Mouse (Mus musculus) gastrocnemius, postnatal 10 days (tissue): ENCODE data around the gene Tnnt1. TPM values are rescaled to one million over a fixed set of nuclear protein-coding genes. Genes with fewer than 3 reads are reported as not detected.

Experiments
- DNase-seq: peaks from one replicate; pipeline ENCODE4 v3.0.0; 2021; ENCODE audit warnings: mixed read lengths
- total RNA-seq, 2 experiments: library from RNA; stranded (reverse); gene quantifications; 2 replicates each; pipeline ENCODE4 v1.2.3; 2021

Gene Tnnt1
- total RNA-seq, 2 experiments from 2014 or later: 288 to 386 TPM

DNA sequence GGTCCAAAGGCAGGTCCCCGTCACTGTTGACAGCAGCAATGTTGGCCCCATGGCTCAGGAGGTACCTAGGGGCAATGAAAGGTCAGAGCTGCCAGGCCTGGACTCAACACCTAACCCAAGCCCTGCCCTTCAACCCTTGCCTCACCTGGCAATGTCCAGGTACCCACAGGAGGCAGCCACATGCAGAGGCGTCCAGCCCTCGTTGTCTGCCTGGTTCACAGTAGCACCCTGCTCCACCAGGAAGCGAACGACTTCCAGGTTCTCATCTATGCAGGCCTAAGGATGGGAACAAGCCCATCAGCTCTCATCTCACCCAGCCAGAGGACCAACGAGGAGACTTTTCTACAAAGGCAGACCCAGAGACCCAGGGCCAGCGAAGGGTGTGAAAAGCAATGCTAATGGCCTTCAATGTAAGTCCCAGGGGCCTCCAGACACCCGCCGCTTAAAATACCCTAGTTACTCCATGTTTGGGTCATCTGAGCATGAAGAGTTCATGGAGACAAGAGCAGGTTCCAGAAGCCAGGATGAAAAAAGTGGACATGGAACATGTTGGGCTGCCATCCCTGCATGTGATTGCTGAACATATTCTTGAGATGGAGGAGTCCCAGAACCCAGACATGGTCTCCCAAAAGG is 18.8 kb downstream of the Tnnt1 start:
- DNase-seq: no peak

DNA sequence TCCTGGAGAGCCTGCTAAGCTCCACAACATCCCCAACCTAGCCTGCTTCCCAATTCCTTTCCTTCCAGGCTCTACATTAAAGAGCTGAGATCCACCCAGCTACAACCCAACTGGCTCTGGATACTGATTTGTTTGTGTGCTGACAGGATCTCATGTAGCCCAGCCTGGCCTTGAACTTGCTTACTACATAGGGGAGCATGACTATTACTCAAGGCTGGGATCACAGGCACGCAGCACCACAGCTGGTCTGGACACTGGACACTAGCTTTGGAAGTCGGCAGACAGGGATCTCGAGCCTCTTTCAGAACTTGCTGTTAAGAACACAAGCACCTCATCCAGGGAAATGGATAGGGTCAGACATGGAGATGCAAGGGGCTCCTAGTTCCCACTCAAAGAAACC is 19.7 kb downstream of the Tnnt1 start:
- no peak for DNase-seq

DNA sequence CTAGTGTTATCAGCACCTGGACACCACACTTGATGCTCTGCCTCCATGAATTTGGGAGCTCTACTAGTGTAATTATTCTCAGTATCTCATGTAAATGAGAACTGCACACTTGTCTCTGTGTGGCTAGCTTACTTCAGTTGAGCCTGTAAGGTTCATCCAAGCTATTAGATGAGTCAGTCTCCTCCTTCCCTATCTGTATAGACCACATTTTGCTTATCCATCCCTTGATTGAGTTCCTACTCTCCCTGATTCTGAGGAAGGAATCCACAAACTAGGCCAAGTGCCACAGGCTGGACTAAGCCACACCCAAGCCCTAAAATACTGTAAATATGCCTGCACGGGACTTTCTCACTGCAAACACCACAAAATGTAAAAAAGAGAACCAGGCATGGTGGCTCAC is 22.2 kb downstream of the Tnnt1 start:
- no peak for DNase-seq

DNA sequence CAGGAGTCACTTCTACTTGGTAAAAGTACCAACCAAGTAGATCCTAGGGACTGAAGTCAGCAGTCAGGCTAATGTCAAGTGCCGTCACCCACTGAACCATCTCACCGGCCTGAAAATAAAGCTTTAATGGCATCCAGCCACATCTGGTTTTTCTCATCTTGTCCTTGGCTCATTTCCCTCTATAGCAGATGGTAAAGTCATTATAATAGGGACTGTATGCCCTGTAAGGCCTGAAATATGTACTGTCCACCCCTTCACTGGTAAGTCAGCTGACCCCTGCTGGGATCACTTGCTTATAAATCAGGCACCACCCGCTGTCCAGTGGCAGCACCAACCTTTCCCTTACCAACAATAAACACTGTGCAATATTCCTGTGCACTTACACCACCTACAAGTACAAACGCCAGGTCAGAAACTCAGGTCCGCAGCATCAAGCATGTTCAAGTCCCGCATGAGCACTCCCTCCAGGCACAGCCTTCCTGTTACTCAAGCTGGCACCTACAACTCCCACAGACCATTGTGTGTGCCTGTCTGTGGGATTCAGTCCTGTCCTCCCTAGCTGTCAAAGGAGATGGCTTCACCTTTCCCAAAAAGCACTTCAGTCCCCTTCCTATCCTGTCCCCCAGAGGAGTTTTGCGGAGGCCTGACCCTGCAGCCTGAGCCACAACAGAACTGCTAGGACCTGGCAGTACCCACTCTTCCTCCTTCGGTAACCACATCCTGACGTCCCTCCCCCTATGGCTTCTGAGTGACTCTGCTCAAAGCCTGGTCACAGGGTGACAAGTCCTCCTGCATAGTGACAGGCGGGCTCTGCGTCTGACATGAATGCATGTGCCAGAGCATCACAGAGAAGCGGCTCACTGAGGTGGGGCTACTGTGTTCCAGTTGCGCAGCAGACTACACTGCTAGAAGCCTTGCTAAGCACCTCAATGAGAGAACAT is 23.6 kb downstream of the Tnnt1 start:
- DNase-seq: no peak

DNA sequence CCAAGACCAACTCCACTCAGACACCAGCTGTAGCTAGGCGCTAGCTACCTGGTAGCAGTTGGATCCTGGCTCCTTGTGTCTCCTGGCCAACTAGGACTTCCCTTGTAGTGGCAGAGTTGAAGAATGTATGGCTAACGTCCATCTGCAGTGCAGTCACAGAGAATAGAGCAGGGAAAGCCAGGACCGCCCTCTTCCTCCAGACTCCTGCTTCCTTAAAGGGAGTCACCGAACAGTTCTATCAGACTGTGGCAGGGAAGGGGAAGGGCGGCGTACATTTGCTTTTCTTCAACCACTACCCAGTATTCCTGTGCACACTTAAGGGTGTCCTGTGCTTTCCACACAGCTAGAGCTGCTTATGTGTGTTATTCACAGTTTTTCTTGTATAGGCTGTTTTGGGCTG is 24.9 kb downstream of the Tnnt1 start:
- DNase-seq: no peak

DNA sequence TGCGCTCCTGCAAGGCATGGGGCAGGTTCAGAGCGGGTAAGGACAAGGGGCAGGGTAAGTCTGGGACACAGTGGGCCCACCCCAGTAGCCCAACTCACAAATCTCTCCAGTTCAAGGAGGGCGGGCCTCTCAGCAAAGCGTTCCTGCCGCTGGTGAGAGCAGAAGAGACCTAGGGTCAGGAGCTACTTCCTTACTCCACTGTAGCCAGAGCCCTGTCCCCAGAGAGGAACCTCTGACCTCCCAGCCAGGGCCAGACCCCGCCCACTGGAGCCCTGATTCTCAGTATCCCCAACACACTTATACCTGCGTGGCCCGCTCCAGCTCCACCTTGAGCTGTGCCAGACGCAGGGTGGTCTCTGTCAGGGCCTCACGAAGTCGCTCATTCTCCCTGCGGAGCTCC is 33.9 kb downstream of the Tnnt1 start:
- DNase-seq: no peak

DNA sequence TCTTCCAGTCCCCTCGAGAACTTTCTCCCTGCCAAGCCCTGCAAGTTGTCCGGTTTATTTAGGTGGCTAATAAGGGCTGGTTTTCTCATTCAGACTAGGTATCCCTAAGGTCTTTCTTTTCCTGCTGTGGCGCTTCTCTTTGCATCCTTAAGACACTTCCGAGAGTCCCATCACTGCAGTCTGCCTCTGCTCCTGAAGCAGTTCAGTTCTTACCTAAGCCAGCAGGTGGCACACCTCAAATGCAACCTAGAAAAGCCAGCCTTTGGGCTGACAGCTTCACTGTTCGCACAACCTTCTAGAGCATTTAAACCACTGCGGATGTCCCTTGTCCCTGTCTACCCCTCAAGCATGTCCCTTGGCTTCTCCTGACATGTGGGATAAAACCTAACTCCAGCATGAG is 36.5 kb downstream of the Tnnt1 start:
- DNase-seq: no peak

DNA sequence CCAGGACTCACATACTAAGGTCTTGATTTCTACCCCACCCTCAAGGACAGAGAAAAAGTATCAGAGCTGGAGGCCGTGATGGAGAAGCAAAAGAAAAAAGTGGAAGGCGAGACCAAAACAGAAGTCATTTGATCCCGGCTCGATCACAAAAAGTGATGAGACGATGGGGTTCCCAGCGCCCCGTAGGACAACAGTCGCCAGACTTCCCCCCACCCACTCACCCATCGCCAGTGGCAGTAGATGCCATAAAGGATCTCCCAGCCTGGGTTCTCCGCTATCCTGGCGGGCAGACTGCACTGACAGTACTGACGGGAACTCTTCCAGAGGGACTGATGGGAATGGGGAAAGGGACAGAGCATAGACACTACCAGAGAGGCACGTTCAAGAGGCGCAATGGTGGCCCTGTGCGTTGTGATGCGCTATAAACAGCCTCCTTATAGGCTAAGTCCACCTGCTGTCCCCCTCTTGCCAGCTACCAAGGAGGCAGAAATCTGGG is 37.3 kb downstream of the Tnnt1 start:
- DNase-seq: no peak

DNA sequence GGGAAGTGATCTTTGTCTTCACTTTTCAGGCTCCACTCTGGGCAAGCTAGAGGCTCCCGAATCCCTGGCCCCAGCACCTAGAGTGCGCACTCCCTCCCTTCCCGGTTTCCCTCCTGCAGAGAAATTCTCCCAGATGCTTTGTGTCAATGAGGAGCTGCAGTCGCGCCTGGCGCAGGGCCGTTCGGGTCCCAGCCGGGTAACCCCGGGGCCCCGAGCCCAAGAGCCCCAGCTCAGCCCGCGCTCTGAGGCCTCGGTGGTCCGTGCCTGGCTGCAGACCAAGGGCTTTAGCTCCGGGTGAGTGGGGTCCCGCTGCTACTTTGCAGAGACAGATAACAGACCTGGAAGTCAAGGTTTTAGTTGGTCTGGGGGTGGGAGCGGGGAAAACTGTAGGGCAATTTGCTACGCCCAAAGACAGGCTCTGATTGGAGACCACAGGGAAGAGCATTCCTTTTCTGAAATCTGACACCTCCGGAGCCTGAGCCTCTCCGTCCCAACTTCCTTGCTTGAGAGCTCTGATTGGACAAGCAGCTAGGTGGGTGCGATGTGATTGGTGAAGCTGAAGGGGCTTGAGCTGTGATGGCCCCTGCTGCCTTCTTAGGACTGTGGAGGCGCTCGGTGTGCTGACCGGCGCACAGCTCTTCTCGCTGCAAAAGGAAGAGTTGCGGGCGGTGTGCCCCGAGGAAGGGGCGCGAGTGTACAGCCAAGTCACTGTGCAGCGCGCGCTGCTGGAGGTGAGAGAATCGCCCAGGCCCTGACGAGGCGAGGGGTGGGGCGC is 38.0 kb downstream of the Tnnt1 start:
- peak; percentile 60 for DNase-seq

DNA sequence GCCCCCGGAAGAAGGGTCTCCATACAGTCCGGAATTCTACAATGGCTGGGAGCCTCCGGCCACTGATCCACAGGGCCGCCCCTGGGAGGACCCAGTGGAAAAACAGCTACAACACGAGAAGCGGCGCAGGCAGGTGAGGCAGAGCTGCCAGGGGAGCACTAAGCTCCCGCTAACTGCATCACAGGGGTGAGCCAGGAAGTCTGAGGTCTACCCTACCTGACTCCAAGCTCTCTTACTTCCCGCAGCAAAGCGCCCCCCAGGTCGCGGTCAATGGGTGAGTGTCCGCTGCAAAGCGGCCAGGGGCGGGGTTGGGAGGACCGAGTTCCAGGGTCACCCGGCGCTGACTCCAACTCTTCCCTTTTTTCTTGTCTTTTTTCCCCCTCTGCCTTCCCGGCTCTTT is 42.2 kb downstream of the Tnnt1 start:
- no peak for DNase-seq

DNA sequence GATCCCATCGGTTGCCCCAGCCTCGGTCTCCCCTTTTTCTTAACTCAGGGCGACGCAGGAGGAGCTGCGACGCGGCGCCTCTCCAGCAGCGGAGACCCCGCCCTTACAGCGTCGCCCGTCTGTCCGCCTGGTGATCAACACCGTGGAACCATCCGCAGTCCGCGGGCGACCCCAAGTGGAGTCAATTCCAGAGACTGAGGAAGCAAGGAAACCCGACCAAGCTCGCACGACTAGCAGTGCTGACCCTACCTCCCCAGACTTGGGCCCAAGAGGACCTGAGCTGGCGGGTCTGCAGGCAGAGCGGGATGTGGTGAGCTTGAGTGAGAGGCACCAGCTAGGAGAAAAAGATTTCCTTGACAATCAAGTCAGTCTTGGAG is 45.0 kb downstream of the Tnnt1 start:
- DNase-seq: peak; percentile 80

DNA sequence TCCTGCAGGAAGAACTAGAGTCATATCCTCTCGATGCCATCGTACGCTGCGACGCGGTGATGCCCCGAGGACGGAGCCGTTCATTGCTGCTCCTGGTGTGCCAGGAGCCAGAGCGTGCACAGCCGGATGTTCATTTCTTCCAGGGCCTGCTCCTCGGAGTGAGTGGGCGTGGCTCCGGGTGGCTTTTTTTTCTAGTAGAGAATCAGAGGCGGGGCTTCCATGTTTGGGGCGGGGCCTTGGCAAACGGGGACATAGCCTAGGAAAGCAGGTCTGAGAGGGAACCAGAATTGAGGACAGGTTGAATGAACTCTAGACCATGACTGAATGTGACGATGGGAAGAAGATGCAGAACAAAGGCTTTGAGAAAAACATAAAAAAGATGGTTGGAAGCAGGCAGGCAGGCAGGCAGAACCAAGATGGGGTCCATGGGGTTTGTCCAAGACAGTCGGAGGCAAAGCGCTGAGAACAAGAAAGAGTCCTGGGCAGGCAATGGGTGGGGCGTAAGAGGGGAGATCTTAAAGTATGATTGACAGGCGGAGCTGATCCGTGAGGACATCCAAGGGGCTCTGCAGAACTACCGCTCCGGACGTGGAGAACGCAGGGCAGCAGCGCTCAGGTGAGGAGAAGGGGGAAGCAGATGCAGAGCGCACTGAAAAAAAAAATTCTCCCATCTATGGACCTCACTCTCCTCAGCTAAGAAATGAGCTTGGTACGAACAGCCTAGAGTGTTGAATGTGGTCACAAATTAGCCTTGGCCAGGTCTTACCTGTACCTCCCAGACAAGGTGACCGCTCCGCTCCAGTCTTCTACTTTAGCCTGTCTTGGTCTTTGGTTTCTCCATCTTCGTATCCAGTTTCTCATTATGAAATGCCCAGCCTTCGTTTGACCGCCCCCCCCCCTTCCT is 45.7 kb downstream of the Tnnt1 start:
- DNase-seq: peak; percentile 54

DNA sequence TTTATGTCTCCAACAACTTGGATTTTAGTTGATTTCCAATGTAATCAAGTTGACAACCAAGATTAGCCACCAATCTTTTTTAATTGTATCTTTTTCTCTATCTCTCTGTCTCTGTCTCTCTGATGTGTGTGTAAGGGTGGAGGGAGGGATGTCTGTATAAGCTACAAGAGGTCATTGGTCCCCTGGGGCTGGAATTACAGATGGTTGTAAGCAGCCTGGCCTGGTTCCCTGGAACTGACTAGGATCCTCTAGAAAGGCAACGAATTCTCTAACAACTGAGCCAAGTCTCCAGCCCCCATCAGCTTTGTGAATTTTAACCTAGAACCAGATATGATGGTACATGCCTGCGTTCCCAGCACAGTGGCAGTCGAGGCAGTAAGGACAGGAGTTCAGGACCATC is 48.4 kb downstream of the Tnnt1 start:
- no peak for DNase-seq

DNA sequence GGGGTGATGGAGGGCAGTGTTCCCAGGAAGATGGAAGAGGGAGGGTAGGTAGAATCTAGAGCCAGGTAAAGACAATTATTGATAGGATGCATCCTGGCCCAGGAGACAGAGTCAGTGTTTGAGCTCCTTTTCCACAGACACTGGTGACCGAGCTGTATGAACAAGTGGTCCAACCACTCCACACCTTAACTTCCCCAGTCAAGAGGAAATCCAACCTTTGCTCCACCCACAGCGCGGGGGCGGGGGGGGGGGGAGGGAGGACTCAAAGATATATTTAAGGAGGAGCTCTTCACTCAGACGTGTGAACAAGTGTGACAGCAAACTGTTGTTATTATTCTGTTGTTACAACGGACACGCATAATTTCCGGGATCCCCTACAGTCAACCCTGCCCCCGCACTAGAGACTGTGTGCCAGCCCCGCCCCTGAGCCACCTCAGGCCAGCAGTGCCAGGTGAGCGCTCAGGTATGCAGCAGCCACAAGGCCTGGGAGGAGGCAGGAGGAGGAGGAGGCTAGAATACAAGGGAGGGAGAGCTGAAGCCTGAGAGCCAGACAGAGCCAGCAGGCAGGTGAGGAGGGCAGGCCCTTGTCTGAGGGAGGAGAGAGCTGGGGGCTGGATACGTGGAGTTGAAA is 51.9 kb downstream of the Tnnt1 start:
- DNase-seq: no peak

DNA sequence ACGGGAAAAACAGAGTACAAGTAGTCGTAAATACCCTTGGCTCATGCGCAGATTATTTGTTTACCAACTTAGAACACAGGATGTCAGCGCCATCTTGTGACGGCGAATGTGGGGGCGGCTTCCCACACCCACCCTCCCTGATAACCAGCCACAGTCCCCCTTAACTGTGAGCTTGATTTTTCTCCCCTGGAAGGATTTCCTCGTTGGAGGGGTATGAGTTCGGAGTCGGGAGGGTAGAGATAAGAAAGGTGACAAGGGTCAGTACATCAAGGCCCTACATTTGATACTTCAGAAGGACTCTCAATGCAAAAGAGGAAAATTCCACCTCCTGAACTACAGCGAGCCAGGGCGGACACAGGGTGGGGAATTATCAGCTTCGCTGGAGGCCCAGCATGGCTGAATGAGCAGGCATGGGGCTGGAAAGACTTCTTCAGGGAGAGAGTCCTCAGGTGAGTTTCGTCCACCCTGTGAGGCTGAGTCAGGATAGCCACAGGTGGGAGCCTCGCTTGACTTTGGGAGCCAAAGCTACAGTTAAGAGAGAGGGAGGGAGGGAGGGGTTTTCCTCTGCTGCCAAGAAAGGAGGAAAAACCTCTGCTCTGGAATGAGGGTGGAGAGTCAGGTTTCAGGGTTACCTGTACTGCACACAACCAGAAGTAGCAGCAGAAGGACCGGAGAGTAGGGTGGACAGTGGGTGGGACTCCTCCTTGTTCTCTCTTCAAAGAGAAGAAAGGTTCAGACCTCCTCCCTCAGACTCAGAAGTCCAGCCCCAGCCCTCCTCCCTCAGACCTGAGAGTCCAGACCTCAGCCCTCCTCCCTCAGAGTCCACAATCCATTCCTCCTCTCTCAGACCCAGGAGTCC is 55.4 kb downstream of the Tnnt1 start, which contains the start of gene Eps8l1:
Eps8l1 (plus strand) TSS at position 99 of the 859 bp plus-strand sequence.
- DNase-seq: no peak

Other genes starting within 250 kb of the Tnnt1 start
- not detected for gene Ncr1, start 178.7 kb downstream of the Tnnt1 start, total RNA-seq
- under 1 TPM in 1 of 2 experiments, not detected in 1; 0.20 TPM for gene Gp6, start 118.6 kb downstream of the Tnnt1 start, total RNA-seq
- gene Rdh13, start 70.7 kb downstream of the Tnnt1 start, total RNA-seq: 10 to 100 TPM; 14.3 to 18.9 TPM
- gene Eps8l1, start 55.7 kb downstream of the Tnnt1 start, total RNA-seq: 1 to 10 TPM; 2.2 to 3.5 TPM
- gene Ppp1r12c, start 14.7 kb downstream of the Tnnt1 start, total RNA-seq: 10 to 100 TPM; 37.9 to 52.6 TPM
- 1 to 10 TPM; 1.4 to 2.3 TPM for gene Tnni3, start 7.8 kb upstream of the Tnnt1 start, total RNA-seq
- gene Dnaaf3, start 16.1 kb upstream of the Tnnt1 start, total RNA-seq: under 1 TPM; 0.14 to 0.23 TPM
- under 1 TPM; 0.16 to 0.25 TPM for gene Syt5, start 31.2 kb upstream of the Tnnt1 start, total RNA-seq
- gene Ptprh, start 87.7 kb upstream of the Tnnt1 start, total RNA-seq: not detected
- 1 to 10 TPM; 4.6 to 5.2 TPM for gene Tmem86b, start 115.0 kb upstream of the Tnnt1 start, total RNA-seq
- 10 to 100 TPM; 53.0 to 58.1 TPM for gene Ppp6r1, start 142.6 kb upstream of the Tnnt1 start, total RNA-seq
- 10 to 100 TPM; 22.1 to 23.3 TPM for gene Hspbp1, start 168.7 kb upstream of the Tnnt1 start, total RNA-seq
- 1 to 10 TPM; 3.3 to 4.6 TPM for gene Brsk1, start 174.2 kb upstream of the Tnnt1 start, total RNA-seq
- under 1 TPM in 1 of 2 experiments, not detected in 1; 0.27 TPM for gene Tmem150b, start 208.9 kb upstream of the Tnnt1 start, total RNA-seq
- gene Kmt5c, start 223.7 kb upstream of the Tnnt1 start, total RNA-seq: 10 to 100 TPM; 20.6 to 34.1 TPM
- 1 to 10 TPM; 4.3 to 5.4 TPM for gene Cox6b2, start 236.7 kb upstream of the Tnnt1 start, total RNA-seq